Mouse (Mus musculus): ENCODE results near the gene Cers4. TPM values are rescaled to one million over a fixed set of nuclear protein-coding genes. Genes with fewer than 3 reads are reported as not detected.

Cers4 gene
- polyA plus RNA-seq (2012; rRNA removed), result 123 and 211 TPM in 2 replicates

GRCm38 (mm10) chr8:4492851-4493685 is at the start of gene Cers4:
Gene Cers4, plus strand, starts transcription at chr8:4493026.
- no peak for DNase-seq (ENCODE audit: low read depth)

- no peak for DNase-seq (ENCODE audit: low read depth)
Measured at GRCm38 (mm10) chr8:4458165-4458564, 34.7 kb upstream of the Cers4 start.

- no peak for DNase-seq (ENCODE audit: low read depth)
Measured at GRCm38 (mm10) chr8:4463061-4463460, 29.8 kb upstream of the Cers4 start.

- no peak for DNase-seq (ENCODE audit: low read depth)
Measured at GRCm38 (mm10) chr8:4474419-4475187, 18.2 kb upstream of the Cers4 start.

- DNase-seq (ENCODE audit: low read depth), result no peak
Measured at GRCm38 (mm10) chr8:4481154-4481553, 11.7 kb upstream of the Cers4 start.

- DNase-seq (ENCODE audit: low read depth), result no peak
Measured at GRCm38 (mm10) chr8:4481586-4481985, 11.2 kb upstream of the Cers4 start.

GRCm38 (mm10) chr8:4482501-4482900 is 10.3 kb upstream of the Cers4 start:
- DNase-seq (ENCODE audit: low read depth), result no peak

- DNase-seq (ENCODE audit: low read depth), result no peak
Measured at GRCm38 (mm10) chr8:4483330-4483729, 9.5 kb upstream of the Cers4 start.

- DNase-seq (ENCODE audit: low read depth), result no peak
Measured at GRCm38 (mm10) chr8:4493686-4494440, 1.0 kb downstream of the Cers4 start.

- peak; percentile 79 for DNase-seq (ENCODE audit: low read depth)
Measured at GRCm38 (mm10) chr8:4495976-4496375, 3.1 kb downstream of the Cers4 start.

- DNase-seq (ENCODE audit: low read depth), result no peak
Measured at GRCm38 (mm10) chr8:4497610-4498009, 4.8 kb downstream of the Cers4 start.

GRCm38 (mm10) chr8:4505364-4505763 is 12.5 kb downstream of the Cers4 start:
- DNase-seq (ENCODE audit: low read depth), result peak; percentile 80

- no peak for DNase-seq (ENCODE audit: low read depth)
Measured at GRCm38 (mm10) chr8:4507527-4507926, 14.7 kb downstream of the Cers4 start.

- DNase-seq (ENCODE audit: low read depth), result no peak
Measured at GRCm38 (mm10) chr8:4510824-4511223, 18.0 kb downstream of the Cers4 start.

- DNase-seq (ENCODE audit: low read depth), result no peak
Measured at GRCm38 (mm10) chr8:4511429-4512115, 18.7 kb downstream of the Cers4 start.

- no peak for DNase-seq (ENCODE audit: low read depth)
Measured at GRCm38 (mm10) chr8:4512116-4512495, 19.3 kb downstream of the Cers4 start.

- DNase-seq (ENCODE audit: low read depth), result no peak
Measured at GRCm38 (mm10) chr8:4516162-4516561, 23.3 kb downstream of the Cers4 start.

GRCm38 (mm10) chr8:4521472-4521871 is 28.6 kb downstream of the Cers4 start:
- DNase-seq (ENCODE audit: low read depth), result no peak

- no peak for DNase-seq (ENCODE audit: low read depth)
Measured at GRCm38 (mm10) chr8:4523525-4523924, 30.7 kb downstream of the Cers4 start.
